Mouse (Mus musculus) activated CD4-positive, CD25-positive, alpha-beta regulatory T cell (primary cell): ENCODE data around the gene Exd2. TPM values are rescaled to one million over a fixed set of nuclear protein-coding genes. Genes with fewer than 3 reads are reported as not detected.

Experiments used
- polyA plus RNA-seq, 2 experiments: library from polyadenylated mRNA; unstranded; fragments of 100-300 nt; shearing (Covaris generic); gene quantifications; one replicate each; pipeline ENCODE4 v1.2.1; 2017

The Exd2 gene
- 10 to 100 TPM; 25.7 to 31.3 TPM for polyA plus RNA-seq

DNA sequence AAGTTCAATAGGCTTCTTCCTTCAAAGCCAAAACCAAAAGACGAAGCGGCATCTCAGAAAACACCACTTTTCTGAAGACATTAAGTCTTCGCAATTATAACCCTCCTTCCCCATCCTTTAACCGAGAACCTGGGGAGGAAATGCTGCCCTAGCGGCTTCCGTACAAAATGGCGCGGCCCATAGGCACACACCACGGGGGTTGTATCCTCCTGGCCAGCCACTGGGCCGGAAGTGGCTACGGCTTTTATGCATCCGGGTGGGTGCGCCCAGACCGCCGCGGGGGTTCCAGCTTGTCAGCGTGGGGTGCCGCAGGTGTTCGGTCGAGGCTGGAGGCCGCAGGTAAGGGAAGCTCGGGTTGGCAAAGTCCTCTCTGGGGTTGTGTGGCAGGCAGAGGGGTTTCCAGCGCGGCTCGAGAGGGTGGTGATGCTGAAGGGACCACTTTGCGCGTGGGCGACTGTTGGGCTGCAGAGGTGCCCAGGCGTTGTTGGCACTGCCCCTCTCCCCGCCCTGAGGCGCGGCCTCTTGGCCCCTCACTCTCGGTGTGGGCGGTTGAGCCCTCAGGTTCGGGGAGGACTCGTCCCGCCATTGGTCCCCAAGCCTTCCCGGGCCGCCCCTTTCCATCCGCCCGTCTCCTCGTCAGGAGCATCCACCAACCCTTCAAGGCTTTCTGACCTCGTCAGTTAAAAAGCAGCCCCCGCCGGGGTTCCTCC is at the start of gene Exd2:
Exd2 (plus strand) TSS at position 154 of the 710 bp plus-strand sequence.

DNA sequence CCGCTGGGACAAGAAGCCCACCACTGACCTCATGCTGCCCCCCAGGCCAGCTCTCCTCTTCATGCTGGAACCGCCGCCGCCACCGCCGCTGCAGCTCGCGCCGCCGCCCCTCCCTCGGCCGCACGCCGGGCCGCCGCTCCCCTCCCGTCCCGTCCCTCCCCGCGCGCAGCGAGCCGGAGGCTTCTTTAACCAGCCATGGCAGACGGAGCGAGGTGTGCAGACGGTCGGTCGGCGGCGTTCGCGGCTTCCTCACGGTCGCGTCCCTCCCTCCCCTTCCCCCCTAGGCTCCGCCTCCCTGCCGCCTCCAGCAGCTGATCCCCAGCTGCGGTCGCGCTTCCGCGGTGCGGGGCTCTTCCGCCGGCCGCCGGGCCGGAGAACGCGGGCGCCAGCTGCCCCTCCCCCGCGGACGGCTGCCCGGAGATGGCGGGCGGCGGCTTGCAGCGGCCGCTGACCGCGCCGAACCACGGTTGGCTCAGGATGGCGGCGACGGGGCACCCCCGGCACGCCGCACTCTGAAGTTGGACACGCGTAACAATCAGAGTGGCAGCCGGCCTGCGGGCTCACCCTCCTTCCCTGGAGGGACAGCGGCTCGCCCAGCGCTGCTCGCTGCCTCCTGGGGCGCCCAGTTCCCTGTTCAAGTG is 26.4 kb upstream of the Exd2 start, which contains the start of gene Dcaf5:
Dcaf5 (minus strand) TSS at position 266 of the 641 bp plus-strand sequence.

DNA sequence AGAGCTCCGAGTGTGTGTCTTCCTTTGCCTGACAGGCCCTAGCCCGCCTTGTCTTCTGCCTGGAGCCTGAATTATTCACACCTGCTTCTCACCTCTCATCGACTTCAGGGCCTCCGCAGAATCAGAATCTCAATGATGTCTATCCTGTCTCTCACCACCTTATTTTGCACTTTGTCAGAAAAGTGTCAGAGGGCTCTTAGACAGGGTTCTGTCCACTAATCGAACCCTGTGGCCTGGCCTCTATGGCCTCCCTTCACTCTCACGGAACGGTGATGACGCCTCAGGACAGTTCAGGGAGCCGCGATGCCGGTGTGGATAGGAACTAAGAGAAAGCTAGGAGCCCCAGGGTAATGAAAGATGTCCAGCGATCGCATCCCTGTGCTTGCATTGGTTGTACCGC is 55.1 kb downstream of the Exd2 start, which contains the start of gene Galnt16:
Galnt16 (plus strand) TSS at position 301 of the 400 bp plus-strand sequence.

Other genes starting within 250 kb of the Exd2 start
- gene Actn1, start 202.7 kb upstream of the Exd2 start, polyA plus RNA-seq = 10 to 100 TPM; 19.1 to 31.4 TPM
- gene Dcaf5, start 26.5 kb upstream of the Exd2 start, polyA plus RNA-seq = 10 to 100 TPM; 43.0 to 61.2 TPM
- under 1 TPM; 0.26 to 0.27 TPM for gene Galnt16, start 55.2 kb downstream of the Exd2 start, polyA plus RNA-seq
- gene Slc39a9, start 180.8 kb downstream of the Exd2 start, polyA plus RNA-seq = 10 to 100 TPM; 18.2 to 32.9 TPM
- 10 to 100 TPM; 61.3 to 82.7 TPM for gene Erh, start 181.2 kb downstream of the Exd2 start, polyA plus RNA-seq
- under 1 TPM; 0.60 to 0.97 TPM for gene Plekhd1, start 229.5 kb downstream of the Exd2 start, polyA plus RNA-seq